Mouse (Mus musculus): ENCODE results near the gene 1700029F12Rik.

DNA sequence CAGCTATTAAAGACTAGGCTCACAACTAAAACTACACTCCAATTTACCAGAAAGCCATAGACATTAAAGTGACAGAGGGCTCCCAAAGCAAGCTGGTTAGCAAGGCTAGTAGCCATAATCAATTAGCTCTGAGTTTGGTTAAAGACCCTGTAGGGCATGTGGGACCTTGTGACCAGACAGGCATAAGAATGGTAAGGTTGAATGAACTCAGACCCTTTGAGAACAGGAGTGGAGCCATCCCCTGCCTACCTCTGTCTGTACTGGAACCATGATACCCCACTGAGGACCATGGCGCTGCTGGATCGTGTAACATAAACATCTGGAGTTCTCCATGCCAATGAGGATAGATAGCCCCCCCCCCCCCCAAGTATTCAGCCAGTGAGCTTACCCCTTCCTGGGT is 27.4 kb downstream of the 1700029F12Rik start:
- TF ChIP-seq CTCF (IDR thresholded peaks at IDR 0.05; ENCODE audit: control insufficient read depth, insufficient read depth, insufficient read length), result no peak
- no peak for TF ChIP-seq MYOD1 (IDR thresholded peaks at IDR 0.05; ENCODE audit: control insufficient read depth, insufficient read length, low read depth)
